Mouse (Mus musculus) urinary bladder, postnatal 4 days (tissue): ENCODE data around the gene Fyb.

Experiments used
- DNase-seq, 2 experiments: peaks; one replicate each; pipeline ENCODE4 v3.0.0; 2021 to 2022; ENCODE audit warnings: low spot score in 2 of 2

Fyb gene

DNA sequence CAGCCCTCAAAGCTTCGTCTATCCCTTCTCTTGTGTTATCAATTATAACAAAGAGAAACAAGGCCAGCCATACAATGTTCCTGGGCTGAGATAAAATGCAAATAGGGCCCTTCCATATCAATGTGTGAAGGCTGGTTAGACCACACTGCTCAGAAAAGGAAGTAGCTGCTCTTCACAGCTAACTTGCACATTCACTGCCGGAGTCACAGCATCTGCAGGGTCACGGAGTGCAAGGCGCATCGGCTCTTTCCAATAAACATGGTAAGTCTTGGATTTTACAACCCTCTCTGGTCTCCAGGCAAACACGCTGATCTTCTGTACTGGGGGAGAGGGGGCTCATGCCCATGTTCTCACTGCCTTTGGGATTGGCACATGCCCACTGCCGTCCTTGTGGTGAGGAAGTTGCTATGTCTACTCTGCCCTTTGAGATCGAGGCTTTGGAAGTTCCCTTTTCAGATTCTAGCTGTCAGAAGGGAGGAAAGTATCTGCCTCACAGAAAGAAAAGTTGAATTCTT is at the start of gene Fyb:
TSS of gene Fyb (plus strand) at position 201 of the 515 bp plus-strand sequence.
- no peak for DNase-seq

DNA sequence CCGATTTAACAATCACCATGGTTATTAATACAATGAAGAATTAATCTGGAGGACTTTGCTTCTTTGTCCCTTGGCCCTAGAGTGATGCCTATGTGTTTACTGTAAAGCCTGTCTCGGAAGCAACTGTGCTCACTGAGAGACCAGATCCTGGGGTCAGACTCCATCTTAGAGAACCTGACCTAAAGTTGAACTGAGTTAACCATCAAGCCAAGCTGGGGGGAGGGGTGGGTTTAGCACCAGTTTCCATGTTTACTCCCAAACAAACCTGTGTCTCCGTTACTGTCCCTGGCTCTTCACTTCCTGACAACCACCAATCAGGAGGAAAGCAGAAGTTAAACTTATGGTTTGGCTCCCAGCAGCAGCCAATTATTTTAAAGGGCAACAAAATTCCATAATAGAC is 39.1 kb upstream of the Fyb start:
- no peak for DNase-seq

DNA sequence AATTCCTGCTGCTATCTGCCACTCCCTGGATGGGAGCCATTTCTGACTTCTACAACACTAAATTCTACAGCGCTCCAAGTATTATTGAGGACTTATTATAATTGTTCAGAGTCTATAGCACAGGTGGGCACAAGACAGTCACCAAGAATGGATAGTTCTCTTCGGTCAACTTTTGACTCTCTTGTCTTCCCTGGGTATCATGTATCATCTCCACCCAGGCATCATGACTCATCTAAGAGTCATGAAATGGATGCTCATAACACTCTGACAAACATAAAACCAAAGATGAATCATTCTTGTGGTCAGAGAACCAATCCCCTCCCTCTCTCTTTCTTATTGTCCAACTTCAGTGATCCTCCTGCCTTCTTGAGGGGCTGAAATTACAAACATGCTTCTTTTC is 30.3 kb upstream of the Fyb start:
- no peak for DNase-seq

DNA sequence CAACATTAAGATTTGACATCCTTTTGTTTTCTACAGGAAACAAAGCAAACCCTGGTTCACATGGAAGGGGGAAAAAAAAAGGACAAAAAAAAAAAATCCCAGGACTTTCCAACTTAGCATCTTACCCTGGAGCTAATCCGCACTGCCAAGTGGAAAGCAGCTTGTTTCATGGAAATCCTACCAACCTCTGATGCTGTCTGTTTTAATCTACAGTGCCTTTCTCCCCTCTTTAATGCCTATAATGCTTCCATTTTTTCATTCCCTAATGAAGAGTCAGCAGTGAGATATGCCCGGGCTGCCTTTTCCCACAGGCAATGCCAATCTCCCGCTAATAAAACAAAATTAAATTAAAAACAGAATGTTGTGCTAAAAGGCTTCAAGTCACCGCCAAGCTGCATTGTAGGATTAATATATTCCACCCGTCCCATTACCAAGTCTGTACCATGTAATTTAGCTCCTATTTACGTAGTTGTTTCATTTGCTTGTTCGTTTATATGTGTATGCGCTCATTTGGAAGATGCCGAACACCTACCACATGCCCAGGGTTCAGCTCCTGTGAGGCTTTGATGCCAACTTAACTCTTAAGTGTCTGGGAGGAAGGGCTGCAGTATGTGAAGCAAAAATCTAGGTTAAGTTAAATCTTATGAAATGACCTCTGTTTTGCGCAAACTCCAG is 24.1 kb upstream of the Fyb start:
- DNase-seq: no peak

DNA sequence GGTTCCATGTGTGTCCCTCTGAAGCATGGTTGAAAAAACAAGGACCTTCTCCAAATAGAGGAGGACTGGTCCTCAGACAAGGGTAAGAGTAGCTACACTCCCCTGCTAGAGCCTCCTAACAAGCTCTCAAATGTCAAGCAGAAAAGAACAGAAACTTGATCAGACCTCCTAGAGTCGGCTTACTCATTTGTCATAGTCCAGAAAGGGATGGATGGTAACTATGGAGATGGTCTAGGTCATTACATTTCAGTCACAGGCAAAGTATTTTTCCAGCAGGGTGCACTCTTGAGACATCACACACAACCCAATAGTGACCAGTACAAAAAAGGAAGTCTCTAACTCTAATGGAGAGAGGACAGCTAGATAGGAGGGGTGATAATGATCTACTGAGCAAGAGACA is 21.9 kb upstream of the Fyb start:
- DNase-seq: no peak

DNA sequence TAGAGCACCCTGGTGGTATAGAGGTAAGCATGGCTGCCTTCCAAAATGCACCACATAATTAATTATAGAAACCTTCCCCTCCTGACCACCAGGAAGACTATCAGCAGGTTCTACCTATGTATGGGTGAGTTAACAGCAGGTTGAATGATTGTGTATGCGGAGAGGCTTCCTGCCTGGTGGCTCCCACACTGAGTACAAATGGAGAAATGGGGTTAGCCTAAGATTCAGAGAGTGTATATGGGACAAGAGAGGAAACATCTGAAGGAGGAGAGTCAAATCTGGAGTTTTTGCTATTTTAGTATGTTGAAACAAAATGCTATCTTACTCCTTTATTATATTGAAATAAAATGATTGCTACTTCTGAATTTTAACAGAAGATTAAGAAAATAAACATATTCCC is 5.1 kb upstream of the Fyb start:
- DNase-seq: no peak

DNA sequence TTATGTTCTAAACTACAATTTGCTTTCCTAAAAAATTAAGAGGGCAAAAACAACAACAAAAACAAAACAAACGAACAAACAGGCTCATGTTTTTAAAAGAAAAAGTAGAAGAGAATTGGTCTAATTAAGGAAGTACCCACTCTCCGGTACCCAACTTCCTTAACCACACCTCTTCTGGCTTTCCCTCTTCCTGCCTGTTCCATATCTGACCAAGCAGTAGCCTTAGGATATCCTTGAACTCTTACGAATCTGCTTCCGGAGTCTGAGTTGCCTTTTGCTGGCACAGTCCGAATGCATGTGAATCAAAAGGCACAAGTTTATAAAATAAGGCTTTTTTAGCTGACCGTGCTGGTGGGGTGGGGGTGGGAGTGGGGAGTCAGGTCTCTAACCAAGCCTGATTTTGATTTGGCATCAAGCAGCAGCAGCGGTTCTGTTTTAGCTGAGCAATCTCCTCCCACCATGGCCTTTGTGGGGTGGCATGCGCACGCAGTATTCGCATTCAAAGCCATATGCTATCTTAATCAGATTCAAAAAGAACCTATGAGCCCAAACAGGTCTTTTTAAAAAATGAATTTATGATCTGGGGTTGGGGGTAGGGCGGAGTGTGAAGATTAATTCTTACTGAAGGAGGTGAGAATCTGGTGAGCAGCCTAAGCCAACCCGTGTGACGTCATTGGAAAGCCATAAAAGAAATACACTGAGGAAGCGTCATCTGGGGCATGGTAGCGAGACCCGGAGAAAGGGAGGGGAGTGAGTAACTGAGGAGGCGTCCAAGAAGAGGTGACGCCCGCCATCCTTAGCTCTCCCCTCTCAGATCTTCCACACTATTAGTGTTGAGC is 3.0 kb upstream of the Fyb start:
- DNase-seq: no peak

DNA sequence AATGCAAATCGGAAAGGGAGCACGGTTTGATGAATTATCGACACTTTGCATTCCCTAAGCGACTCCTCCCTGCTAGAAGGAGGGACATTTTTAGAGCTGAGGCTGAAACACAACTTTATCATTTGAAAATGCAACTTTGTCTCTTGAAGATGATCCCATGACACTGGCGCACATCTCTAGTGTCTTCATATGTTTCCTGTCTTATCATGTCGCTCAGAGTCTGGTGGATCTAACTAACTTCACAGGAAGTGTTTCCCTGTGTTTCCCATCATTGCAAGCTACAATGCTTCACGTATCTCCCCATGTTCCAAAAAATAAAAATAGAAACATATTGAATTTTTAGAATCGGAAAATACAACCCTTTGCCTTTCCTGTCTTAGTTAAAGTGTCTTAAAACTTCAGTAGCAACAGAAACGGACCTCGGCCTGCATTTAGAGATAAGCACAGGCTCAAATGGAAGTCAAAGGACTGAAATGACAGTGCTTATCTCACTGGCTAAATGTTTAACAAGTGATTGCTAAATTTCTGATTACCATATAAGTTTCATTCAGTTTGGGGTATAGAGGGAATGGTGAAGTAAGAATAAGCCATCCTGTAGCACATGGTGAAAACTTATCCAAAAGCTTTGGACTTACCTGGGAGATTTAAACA is 2.0 kb upstream of the Fyb start:
- no peak for DNase-seq

DNA sequence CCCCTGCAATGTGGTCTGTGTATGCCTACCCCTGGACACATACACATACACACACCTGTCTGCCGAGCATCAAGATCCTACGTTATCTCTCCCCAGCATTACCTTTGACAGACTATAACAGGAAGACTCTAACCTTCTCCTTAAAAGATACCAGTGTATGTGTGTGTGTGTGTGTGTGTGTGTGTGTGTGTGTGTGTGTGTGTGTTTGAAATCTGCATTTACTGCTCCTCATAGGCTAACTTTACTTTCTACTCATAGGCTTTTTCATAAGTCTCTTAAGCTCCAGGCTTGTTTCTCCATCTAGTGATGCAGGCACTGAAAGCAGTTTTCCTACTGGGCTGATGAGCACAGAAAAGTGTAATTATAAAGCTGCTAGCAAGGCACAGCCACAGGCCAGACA is 2.1 kb downstream of the Fyb start:
- no peak for DNase-seq

DNA sequence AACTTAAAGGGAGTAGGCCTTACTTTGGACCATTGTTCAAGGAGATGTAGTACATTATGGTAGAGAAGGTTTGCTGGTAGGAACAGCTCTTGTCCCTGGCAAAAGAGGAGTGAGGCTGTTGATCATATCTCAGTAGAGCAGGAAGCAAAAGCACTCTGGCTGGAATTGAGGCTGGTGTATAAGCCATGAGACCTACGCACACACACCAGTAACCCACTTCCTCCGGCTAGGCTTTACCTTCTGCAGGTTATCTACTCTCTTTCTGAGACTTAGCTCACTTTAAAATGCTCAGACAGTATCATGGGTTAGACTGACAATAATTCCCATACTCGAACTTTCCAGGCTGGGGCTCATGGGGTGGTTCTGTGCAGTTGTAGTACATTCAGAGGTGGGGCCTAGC is 2.7 kb downstream of the Fyb start:
- DNase-seq: no peak

DNA sequence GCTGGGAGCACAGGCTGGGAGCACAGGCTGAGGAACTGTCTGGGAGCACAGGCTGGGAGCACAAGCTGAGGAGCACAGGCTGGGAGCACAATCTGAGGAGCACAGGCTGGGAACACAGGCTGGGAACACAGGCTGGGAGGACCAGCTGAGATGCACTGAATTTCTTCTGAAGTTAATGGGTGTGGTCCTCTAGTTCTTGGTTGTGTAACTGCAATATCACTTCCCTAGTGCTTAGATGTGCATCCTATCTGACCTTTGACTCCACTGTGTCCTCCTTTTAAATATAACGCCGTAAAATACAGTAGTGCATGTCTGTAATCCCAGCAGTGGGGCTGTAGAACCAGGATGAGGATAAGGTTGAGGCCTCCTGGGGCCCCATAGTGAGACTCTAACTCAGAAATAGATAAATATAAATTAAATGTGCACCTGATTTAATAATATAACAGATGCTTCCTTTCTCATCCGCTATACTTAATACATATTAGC is 11.2 kb downstream of the Fyb start:
- DNase-seq: no peak

DNA sequence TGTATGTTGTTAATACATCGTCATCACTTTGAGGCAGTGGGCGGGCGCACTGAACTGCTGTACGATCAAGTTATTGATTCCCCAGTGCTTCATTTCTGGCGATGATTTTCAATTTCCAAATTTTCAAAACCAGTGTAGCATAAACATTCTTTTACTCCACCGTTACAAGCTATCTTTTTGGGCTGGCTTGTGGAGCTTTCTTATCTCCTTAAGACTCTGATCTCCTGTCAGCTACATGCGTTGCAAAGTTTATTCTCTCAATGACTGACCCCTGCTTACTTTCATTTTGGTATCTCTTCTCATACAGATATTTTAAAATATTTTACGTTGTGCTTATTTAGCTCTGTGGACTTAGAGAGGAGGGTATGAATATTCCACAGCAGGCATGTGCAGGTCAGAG is 11.9 kb downstream of the Fyb start:
- no peak for DNase-seq

DNA sequence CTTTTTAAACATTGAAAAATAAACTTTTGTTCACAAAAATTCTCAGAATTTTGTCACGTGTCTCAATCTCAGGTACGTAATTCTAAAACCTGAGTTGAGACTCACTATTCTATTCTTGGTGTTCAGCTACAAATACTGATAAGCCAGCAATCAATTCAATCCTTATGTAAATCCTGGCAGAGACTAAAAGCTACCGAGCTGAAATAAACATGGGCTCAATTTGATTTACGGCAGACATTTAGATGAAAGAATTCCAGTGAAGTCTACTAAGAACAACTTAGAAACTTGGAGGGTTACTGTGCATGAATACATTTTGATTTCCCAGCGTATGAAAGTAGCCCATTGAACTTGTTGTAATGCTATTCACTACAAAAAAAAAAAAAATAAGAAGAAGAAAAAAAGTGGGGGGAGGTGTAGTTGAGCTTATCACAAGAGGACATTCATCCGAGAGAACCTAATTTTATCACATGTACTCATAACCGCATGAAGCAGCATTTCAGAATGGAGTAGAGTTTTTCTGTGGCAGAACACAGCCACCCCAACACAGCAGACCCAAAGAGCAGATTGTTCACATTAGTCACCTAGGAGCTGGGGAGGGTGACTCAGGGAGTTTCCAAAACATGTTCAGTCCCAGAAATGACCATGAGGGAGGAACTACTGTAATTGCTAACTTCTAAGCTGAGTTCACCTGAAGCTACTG is 17.1 kb downstream of the Fyb start:
- no peak for DNase-seq

DNA sequence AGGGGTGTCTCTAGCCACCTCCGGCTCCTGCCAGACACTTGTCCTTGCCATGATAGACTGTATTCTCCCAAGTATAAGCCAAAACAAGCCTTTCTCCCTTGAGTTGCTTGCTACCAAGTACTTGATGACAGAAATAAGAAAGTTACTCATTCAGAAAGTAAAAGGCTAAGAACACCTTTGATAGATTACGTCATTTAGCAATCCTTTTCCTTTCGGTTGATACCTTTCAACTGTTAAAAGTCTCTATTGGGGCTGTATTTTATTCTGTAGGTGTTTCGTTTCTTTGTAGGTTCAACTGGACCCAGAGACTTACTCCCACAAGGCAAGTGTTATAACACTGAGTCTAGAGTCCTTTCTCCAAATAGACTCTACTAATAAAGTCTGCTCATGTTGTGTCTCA is 26.3 kb downstream of the Fyb start:
- DNase-seq: no peak

DNA sequence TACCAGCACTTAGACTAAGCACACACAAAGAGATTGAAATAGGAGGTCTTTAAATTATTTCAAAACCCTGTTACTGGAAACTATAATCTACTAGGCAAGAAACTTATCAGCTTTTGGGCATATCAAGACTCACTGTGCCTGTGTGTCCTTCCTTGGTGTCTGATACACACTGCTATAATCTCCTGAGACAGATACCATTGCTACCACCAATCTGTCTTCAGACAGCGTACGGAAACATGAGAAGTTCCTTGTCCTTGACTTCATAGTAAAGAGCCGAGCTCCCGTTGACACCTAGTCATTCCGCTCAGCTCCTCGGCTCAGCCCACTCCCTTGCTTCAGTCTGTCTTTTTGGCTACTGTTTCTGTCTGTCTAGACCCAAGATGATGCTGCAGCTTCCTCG is 29.2 kb downstream of the Fyb start:
- no peak for DNase-seq

DNA sequence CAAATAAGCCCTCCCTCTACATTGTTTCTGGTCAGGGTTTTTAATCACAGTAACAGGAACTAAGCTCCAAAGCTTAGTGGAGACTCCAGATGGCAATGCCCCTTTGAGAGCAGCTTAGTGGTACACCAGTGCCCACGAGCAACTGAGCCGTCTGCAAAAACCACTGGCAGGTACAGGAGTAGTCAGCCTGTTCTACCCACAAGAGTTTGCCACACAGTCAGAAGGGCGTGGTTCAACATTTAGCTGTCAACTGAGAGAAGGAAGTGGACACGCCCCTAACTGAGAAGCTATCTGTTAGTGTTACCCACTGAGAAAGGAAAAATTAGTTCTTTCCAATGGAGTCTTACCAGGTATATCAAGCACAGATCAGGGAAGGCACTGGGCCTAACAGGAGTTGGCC is 32.1 kb downstream of the Fyb start:
- DNase-seq: no peak

DNA sequence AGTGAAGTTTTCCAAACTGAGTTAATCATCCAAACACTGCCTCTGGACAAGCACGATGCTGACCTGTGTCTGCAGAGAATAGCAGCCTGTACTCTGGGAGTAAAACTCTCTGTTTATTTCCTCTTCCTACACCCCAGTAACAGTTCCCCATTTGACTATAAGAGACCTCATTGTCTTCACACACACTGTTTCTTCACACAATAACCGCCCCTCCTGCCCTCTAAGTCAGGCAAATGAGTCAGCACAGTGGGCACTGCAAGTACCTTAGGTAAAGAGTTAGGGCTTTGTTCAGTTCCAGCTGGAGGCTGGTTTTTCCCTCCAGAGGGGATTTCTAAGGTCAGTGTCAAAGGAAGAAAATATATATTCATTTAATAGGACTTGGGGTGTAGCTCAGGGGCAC is 32.9 kb downstream of the Fyb start:
- DNase-seq: no peak

DNA sequence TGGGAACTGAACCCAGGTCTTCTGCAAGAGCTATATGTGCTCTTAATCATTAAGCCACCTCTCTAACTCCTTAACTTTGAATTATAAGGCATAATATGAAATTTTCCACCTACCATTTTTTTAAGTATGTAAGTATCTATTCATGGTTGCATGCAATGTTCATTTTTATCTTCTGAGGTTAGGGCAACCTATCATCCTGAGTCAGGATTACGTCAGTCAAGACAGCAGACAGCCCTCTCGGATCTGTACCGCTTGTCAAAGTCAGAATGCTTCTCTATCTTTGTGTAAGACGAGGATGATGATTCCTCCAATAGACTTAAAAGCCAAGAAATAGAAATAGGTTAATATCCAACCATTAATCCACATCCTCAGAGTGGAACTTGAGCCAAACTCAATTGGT is 33.6 kb downstream of the Fyb start:
- DNase-seq: no peak

DNA sequence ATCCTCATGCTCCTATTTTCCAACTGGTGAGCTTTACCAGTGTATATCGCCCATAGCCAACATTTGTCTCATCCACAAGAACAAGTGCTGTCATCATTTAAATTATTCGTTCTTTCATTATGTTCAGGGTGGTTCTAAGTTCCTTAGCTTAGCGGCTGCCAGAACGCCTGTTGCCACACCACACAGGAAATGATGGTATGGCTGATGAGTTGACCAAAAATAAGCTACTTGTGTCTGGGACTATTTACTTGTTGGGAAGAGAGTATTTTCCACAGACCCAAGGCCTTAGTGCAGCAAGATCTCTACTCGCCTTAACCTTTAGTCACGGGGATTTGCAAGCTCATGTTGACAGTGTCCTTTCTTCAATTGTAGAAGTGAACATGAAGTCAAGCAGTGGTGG is 34.3 kb downstream of the Fyb start:
- DNase-seq: no peak

DNA sequence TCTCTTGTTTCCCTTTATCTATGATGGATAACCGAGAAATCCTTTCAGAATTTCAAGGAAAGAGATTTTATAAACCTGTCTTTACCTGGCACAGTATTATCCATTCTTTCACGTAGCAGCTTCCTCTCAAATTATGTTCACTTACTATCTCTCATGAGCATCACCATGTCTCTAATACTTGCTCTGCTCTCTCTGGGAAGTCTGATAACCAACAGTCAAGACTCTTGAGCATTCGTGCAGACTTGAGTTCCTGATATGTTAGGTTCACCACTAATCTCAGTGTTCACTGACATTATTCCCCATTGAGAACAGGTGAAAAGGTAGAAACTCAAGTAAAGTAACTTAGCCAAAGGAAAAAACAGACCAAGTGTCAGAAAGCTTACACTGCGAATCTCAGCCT is 34.9 kb downstream of the Fyb start:
- no peak for DNase-seq

DNA sequence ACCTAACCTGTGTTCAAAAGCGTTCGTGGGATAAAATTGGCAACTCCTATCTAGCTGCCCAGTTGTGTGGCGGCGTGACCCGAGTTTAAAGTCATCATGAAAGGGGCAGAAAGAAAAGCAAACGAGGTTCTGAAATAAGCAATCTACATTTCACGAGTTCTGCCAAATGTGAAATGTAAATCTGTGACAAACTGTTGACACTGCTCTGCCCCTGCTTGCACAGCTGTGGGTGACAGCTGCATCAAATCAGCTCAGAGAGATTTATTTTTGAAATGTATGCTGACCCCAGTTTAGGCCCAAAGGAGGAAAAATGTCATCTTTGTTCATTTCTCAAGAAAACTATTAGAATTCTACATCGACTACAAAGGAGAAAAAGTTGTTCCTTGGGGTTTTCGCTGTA is 36.5 kb downstream of the Fyb start:
- DNase-seq: no peak

DNA sequence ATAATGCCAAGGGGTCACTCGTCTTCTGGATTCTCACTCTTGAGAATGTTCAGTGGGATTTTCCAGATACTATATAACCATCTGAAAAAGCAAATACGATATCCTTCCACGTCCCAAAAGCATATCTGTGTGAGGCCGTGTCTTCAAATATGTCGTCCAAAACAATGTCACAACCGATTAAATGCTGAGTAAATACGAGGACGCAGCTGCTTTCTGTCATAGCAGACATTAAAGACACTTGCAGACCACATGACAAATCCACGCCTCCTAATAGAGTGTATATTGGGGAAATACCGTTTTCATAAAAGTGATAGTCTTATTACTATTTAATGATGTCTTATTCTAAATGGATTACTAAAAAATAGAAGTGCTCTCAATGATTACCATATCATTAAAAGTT is 38.0 kb downstream of the Fyb start:
- no peak for DNase-seq
